Mouse (Mus musculus) heart, embryonic 12.5 days (tissue): Measurements from ENCODE around the gene Ush2a. TPM values are rescaled to one million over a fixed set of nuclear protein-coding genes. Genes with fewer than 3 reads are reported as not detected.

Experiments used
- ATAC-seq: fragments of 200-750 bp; cut with Nextera tagmentation; 2 replicates; pipeline ENCODE4 v1.8.0; 2017; ENCODE audit warnings: moderate TSS enrichment, moderate library complexity; ENCODE audit not compliant: insufficient number of reproducible peaks, low FRiP score
- H3K27ac ChIP-seq: fragments of 300-500 bp; sonication (generic); 2 replicates; pipeline ENCODE4 v1.5.1; 2016; ENCODE audit warnings: mild to moderate bottlenecking, moderate library complexity; ENCODE audit not compliant: poor library complexity, severe bottlenecking
- H3K27me3 ChIP-seq: fragments of 300-500 bp; sonication (generic); replicated peaks from 2 replicates; pipeline ENCODE4 v1.6.1; 2016; ENCODE audit warnings: mild to moderate bottlenecking, moderate library complexity
- H3K36me3 ChIP-seq: fragments of 300-500 bp; sonication (generic); 2 replicates; pipeline ENCODE4 v1.6.1; 2016; ENCODE audit warnings: mild to moderate bottlenecking, moderate library complexity
- H3K4me1 ChIP-seq: fragments of 300-500 bp; sonication (generic); replicated peaks from 2 replicates; pipeline ENCODE4 v1.6.1; 2016; ENCODE audit warnings: mild to moderate bottlenecking
- H3K4me2 ChIP-seq: fragments of 300-500 bp; sonication (generic); 2 replicates; pipeline ENCODE4 v1.6.1; 2016; ENCODE audit warnings: mild to moderate bottlenecking, moderate library complexity
- H3K4me3 ChIP-seq: fragments of 300-500 bp; sonication (generic); 2 replicates; pipeline ENCODE4 v1.5.1; 2016; ENCODE audit warnings: mild to moderate bottlenecking
- H3K9ac ChIP-seq: fragments of 300-500 bp; sonication (generic); 2 replicates; pipeline ENCODE4 v1.6.1; 2016; ENCODE audit warnings: mild to moderate bottlenecking, moderate library complexity
- H3K9me3 ChIP-seq: fragments of 300-500 bp; sonication (generic); replicated peaks from 2 replicates; pipeline ENCODE4 v1.6.1; 2016; ENCODE audit warnings: mild to moderate bottlenecking, moderate library complexity
- WGBS: fragments of 180-500 bp; shearing (Covaris S2); methylation state at CpG from one replicate; pipeline ENCODE4 v1.1.7; 2016; 5-methylcytosine and 5-hydroxymethylcytosine counted together
- polyA plus RNA-seq: library from polyadenylated mRNA; unstranded; fragments of >200 nt; fragmentation: Nextera tagmentation; extraction: Ambion mirVana; gene quantifications from 2 replicates; pipeline ENCODE4 v1.2.1, GENCODE M21; 2016

Gene Ush2a
- polyA plus RNA-seq, 1 experiment from 2014 or later, result 0.08 TPM

GRCm38 (mm10) chr1:189007239-189007979, 745.6 kb downstream of the Ush2a start, which contains the start of gene Kctd3:
TSS of gene Kctd3 (minus strand) at chr1:189007841.
- under 1% methylated on average over 74 of the region's 74 CpGs for WGBS
- peak; percentile 95 for ATAC-seq

GRCm38 (mm10) chr1:189007980-189008324, 746.1 kb downstream of the Ush2a start:
- H3K9me3 ChIP-seq, result no peaks in the 10 kb centered on the region
- peak overlapping the region; percentile 98 for H3K4me2 ChIP-seq
- peak; percentile 43 for ATAC-seq
- H3K9ac ChIP-seq, result no peak overlapping the region
- peak overlapping the region; percentile 96 for H3K4me3 ChIP-seq
- H3K27ac ChIP-seq, result no peak overlapping the region
- 42% methylated on average over 7 of the region's 7 CpGs for whole genome bisulfite sequencing
- H3K36me3 ChIP-seq, result peaks cover 7% of the 10 kb centered on the region
- no peaks in the 10 kb centered on the region for H3K27me3 ChIP-seq
- H3K4me1 ChIP-seq, result peaks cover 34% of the 10 kb centered on the region

More at GRCm38 (mm10) chr1:189007239-189007979, 745.6 kb downstream of the Ush2a start, which contains the start of gene Kctd3:
- Histone ChIP-seq H3K4me2 (peak within 1 kb of the TSS; percentile 98), H3K27ac (0 out of 2 replicates have a peak within 1 kb of the TSS, but pooled peaks have one; percentile 18), H3K9ac (peak within 1 kb of the TSS; percentile 93), H3K9me3 (no peaks in the 10 kb centered on the region), H3K4me3 (peak within 1 kb of the TSS; percentile 96), H3K27me3 (no peaks in the 10 kb centered on the region), H3K36me3 (peaks cover 7% of the 10 kb centered on the region), H3K4me1 (peaks cover 30% of the 10 kb centered on the region)

- WGBS, result 81% methylated on average over 4 of the region's 4 CpGs
- Histone ChIP-seq H3K4me3 (no peak overlapping the region), H3K9me3 (no peaks in the 10 kb centered on the region), H3K9ac (no peak overlapping the region), H3K27me3 (0 out of 2 replicates have a peak, but pooled peaks cover 20% of the 10 kb centered on the region), H3K4me2 (no peak overlapping the region), H3K36me3 (no peaks in the 10 kb centered on the region), H3K4me1 (peaks cover 32% of the 10 kb centered on the region), H3K27ac (no peak overlapping the region)
- no peak for ATAC-seq
Measured at GRCm38 (mm10) chr1:189010671-189011070, 748.8 kb downstream of the Ush2a start.

- H3K4me3 ChIP-seq, result peak overlapping the region; percentile 24
- peak overlapping the region; percentile 23; the same call in 1 of the 2 replicates for H3K9ac ChIP-seq
- peak; percentile 72; the same call in 1 of the 2 replicates for ATAC-seq
- H3K4me1 ChIP-seq, result peaks cover 18% of the 10 kb centered on the region
- H3K27ac ChIP-seq, result no peak overlapping the region
- H3K4me2 ChIP-seq, result peak overlapping the region; percentile 66
- no peaks in the 10 kb centered on the region for H3K9me3 ChIP-seq
- 4% methylated on average over 16 of the region's 16 CpGs for WGBS
- H3K27me3 ChIP-seq, result 0 out of 2 replicates have a peak, but pooled peaks cover 20% of the 10 kb centered on the region
- H3K36me3 ChIP-seq, result no peaks in the 10 kb centered on the region
Measured at GRCm38 (mm10) chr1:189012846-189013586, 751.2 kb downstream of the Ush2a start.

GRCm38 (mm10) chr1:189013587-189013921, 751.7 kb downstream of the Ush2a start:
- Histone ChIP-seq H3K4me3 (peak overlapping the region; percentile 24), H3K9me3 (no peaks in the 10 kb centered on the region), H3K9ac (no peak overlapping the region), H3K4me2 (peak overlapping the region; percentile 66), H3K27ac (no peak overlapping the region), H3K4me1 (peaks cover 18% of the 10 kb centered on the region), H3K27me3 (0 out of 2 replicates have a peak, but pooled peaks cover 20% of the 10 kb centered on the region), H3K36me3 (no peaks in the 10 kb centered on the region)
- 13% methylated on average over 4 of the region's 4 CpGs for WGBS
- no peak for ATAC-seq
